Comparison of ENCODE assay signal across 16 mouse cellular contexts in the genomic region with DNA sequence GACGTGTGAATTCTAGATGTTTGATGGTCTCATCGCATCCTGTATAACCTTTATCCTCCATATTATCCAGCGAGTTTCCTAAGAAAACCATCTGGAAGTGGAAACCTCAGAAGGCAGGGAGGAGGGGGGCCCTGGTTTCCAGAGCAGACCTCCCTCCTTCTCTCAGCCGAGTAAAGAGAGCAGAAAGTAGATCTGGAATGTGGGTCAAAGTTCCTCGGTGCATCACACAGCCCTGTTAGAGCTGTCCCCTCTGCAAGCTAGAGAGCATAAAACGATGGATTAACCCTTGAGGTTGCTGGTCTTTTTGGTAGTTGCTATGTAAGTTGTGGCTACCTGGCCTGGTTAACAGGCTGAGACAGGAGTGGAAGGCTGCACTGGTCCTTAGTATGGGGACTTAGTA. TPM values are rescaled to one million over a fixed set of nuclear protein-coding genes. Genes with fewer than 3 reads are reported as not detected.
"Had no signal": no experiment of that assay in that cellular context is flagged by ENCODE, and none has a peak within 500 bp of the region (broad histone marks: within the 10 kb centered on the region; RNA-seq: fewer than 3 reads in every experiment).

No protein-coding gene starts in this region.

- H3K9ac ChIP-seq: limb, embryonic 15.5 days; liver, embryonic 13.5 days; liver, postnatal 0 days; lung, embryonic 15.5 days; midbrain, embryonic 15.5 days; neural tube, embryonic 12.5 days had no signal

- DNase-seq: kidney, postnatal 25 days; layer of hippocampus, postnatal 36 days; liver, embryonic 13.5 days; liver, postnatal 0 days; lung, postnatal 14 days; right cerebral cortex, postnatal 14 days; thymus, postnatal 4 days had no signal

- H3K27me3 ChIP-seq: limb, embryonic 15.5 days; liver, embryonic 13.5 days; lung, embryonic 15.5 days; midbrain, embryonic 15.5 days; neural tube, embryonic 12.5 days had no signal

- H3K9me3 ChIP-seq: limb, embryonic 15.5 days; liver, embryonic 13.5 days; lung, embryonic 15.5 days; megakaryocyte, embryonic 14.5 days; midbrain, embryonic 15.5 days; neural tube, embryonic 12.5 days had no signal

- H3K27ac ChIP-seq: limb, embryonic 15.5 days; liver, embryonic 13.5 days; lung, embryonic 15.5 days; macrophage; midbrain, embryonic 15.5 days; neural tube, embryonic 12.5 days had no signal

- H3K4me2 ChIP-seq: limb, embryonic 15.5 days; liver, embryonic 13.5 days; lung, embryonic 15.5 days; midbrain, embryonic 11.5 days; midbrain, embryonic 15.5 days; neural tube, embryonic 12.5 days had no signal

- ATAC-seq: liver, postnatal 0 days had no signal

- H3K4me1 ChIP-seq: limb, embryonic 15.5 days; liver, embryonic 13.5 days; megakaryocyte, embryonic 14.5 days; midbrain, embryonic 15.5 days; neural tube, embryonic 12.5 days had no signal

- H3K36me3 ChIP-seq: limb, embryonic 15.5 days; liver, embryonic 13.5 days; lung, embryonic 15.5 days; midbrain, embryonic 15.5 days; neural tube, embryonic 12.5 days had no signal

- H3K4me3 ChIP-seq: limb, embryonic 15.5 days; liver, embryonic 13.5 days; lung, embryonic 15.5 days; megakaryocyte, embryonic 14.5 days; midbrain, embryonic 15.5 days; neural tube, embryonic 12.5 days had no signal

RNA-seq across cellular contexts. Expression of a gene that starts 46.0 kb away (rescaled TPM):
- total RNA-seq: monocyte, adult 5-6 weeks; neutrophil, adult 5-6 weeks had no signal
- polyA plus RNA-seq: macrophage had no signal

RNA-seq across cellular contexts. Expression of a gene that starts 54.1 kb away (rescaled TPM):
- polyA plus RNA-seq: macrophage had no signal
